Mouse (Mus musculus) embryonic fibroblast, embryonic 13.5 days (primary cell): ENCODE measurements around the gene Zswim7. TPM values are rescaled to one million over a fixed set of nuclear protein-coding genes. Genes with fewer than 3 reads are reported as not detected.
A peak's percentile ranks its signal among the peaks of the same experiment; 100 is the strongest.

Experiments
- H3K27ac ChIP-seq: 2 replicates; pipeline ENCODE4 v1.5.1; 2012; ENCODE audit warnings: low read length, control low read depth, inconsistent platforms; ENCODE audit not compliant: insufficient read depth
- H3K4me1 ChIP-seq: 2 replicates; pipeline ENCODE4 v1.6.1; 2011; ENCODE audit warnings: low read length; ENCODE audit not compliant: control insufficient read depth, insufficient read depth
- H3K4me3 ChIP-seq: 2 replicates; pipeline ENCODE4 v1.5.1; 2011; ENCODE audit warnings: mild to moderate bottlenecking, control low read depth, low read length; ENCODE audit not compliant: insufficient read depth
- CTCF ChIP-seq: IDR thresholded peaks from 2 replicates; pipeline ENCODE4 v1.5.1; 2011; ENCODE audit warnings: mild to moderate bottlenecking, control low read depth, low read length, moderate library complexity, borderline replicate concordance; ENCODE audit not compliant: insufficient read depth
- POLR2A ChIP-seq: IDR thresholded peaks from 2 replicates; pipeline ENCODE4 v1.6.1; 2011; ENCODE audit warnings: low read depth, mild to moderate bottlenecking, control low read depth, low read length, moderate library complexity
- polyA plus RNA-seq: library from polyadenylated mRNA; stranded (reverse); fragments of >200 nt; gene quantifications from 2 replicates; pipeline ENCODE4 v1.2.4, GENCODE M21; 2011; ENCODE audit warnings: low read depth; ENCODE audit not compliant: missing spikeins, insufficient read length

Gene Zswim7
- polyA plus RNA-seq = 14.5 and 16.6 TPM in 2 replicates

GRCm38 (mm10) chr11:62280675-62281600, at the start of gene Zswim7, which contains the start of gene Ttc19:
TSS of gene Zswim7 (minus strand) at chr11:62281375.
TSS of gene Ttc19 (plus strand) at chr11:62281473.
- Histone ChIP-seq H3K27ac (peak within 1 kb of the TSS; percentile 72), H3K4me1 (peaks cover 9% of the 10 kb centered on the region; the same call in 1 of the 2 replicates), H3K4me3 (peak within 1 kb of the TSS; percentile 87)
- TF ChIP-seq POLR2A = peak; percentile 92
- TF ChIP-seq CTCF = no peak

GRCm38 (mm10) chr11:62323659-62324058, 42.5 kb upstream of the Zswim7 start:
- no peak overlapping the region for H3K27ac ChIP-seq
- H3K4me3 ChIP-seq = no peak overlapping the region
- H3K4me1 ChIP-seq = no peaks in the 10 kb centered on the region
- TF ChIP-seq POLR2A (no peak), CTCF (no peak)

- Histone ChIP-seq H3K27ac (no peak overlapping the region), H3K4me3 (no peak overlapping the region), H3K4me1 (no peaks in the 10 kb centered on the region)
- TF ChIP-seq CTCF (no peak), POLR2A (no peak)
These were observed 38.9 kb upstream of the Zswim7 start for GRCm38 (mm10) chr11:62320097-62320496.

- H3K4me3 ChIP-seq = no peak overlapping the region
- no peaks in the 10 kb centered on the region for H3K4me1 ChIP-seq
- H3K27ac ChIP-seq = no peak overlapping the region
- TF ChIP-seq CTCF = no peak
- no peak for TF ChIP-seq POLR2A
These were observed 36.6 kb upstream of the Zswim7 start for GRCm38 (mm10) chr11:62317746-62318145.

DNA sequence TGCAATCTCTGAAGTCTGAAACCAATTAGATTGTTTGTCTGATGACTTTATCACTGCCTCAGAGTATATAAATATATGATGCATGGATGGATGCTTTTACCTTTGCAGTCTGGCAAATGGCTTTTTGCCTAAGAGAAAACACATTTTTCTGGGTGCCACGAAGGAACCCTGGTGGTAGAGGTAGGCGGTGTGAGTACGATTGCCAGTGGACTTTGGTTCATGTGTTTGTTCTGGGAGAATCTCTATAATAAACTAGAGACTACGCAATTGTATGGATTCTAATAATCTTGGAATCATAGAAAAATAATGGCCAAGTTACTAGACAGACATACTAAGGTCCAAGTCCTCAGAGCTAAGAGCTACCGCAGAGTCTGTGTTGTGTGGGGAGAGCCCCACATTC, 33.8 kb upstream of the Zswim7 start:
- no peaks in the 10 kb centered on the region for H3K4me1 ChIP-seq
- TF ChIP-seq POLR2A (no peak), CTCF (no peak)
- H3K27ac ChIP-seq = no peak overlapping the region
- H3K4me3 ChIP-seq = no peak overlapping the region

GRCm38 (mm10) chr11:62309296-62309695, 28.1 kb upstream of the Zswim7 start:
- TF ChIP-seq CTCF (no peak), POLR2A (no peak)
- Histone ChIP-seq H3K4me1 (peaks cover 8% of the 10 kb centered on the region; the same call in 1 of the 2 replicates), H3K4me3 (no peak overlapping the region), H3K27ac (peak overlapping the region; percentile 19; the same call in 1 of the 2 replicates)

GRCm38 (mm10) chr11:62305866-62306265, 24.7 kb upstream of the Zswim7 start:
- Histone ChIP-seq H3K4me1 (peaks cover 8% of the 10 kb centered on the region; the same call in 1 of the 2 replicates), H3K4me3 (no peak overlapping the region), H3K27ac (peak overlapping the region; percentile 61)
- TF ChIP-seq CTCF (no peak), POLR2A (no peak)

GRCm38 (mm10) chr11:62298883-62299282, 17.7 kb upstream of the Zswim7 start:
- H3K4me3 ChIP-seq = no peak overlapping the region
- H3K27ac ChIP-seq = no peak overlapping the region
- peaks cover 3% of the 10 kb centered on the region; the same call in 1 of the 2 replicates for H3K4me1 ChIP-seq
- TF ChIP-seq POLR2A (no peak), CTCF (no peak)

GRCm38 (mm10) chr11:62294121-62294520, 12.9 kb upstream of the Zswim7 start:
- Histone ChIP-seq H3K4me3 (no peak overlapping the region), H3K4me1 (peaks cover 5% of the 10 kb centered on the region; the same call in 1 of the 2 replicates), H3K27ac (peak overlapping the region; percentile 44)
- TF ChIP-seq CTCF = no peak
- TF ChIP-seq POLR2A = no peak

DNA sequence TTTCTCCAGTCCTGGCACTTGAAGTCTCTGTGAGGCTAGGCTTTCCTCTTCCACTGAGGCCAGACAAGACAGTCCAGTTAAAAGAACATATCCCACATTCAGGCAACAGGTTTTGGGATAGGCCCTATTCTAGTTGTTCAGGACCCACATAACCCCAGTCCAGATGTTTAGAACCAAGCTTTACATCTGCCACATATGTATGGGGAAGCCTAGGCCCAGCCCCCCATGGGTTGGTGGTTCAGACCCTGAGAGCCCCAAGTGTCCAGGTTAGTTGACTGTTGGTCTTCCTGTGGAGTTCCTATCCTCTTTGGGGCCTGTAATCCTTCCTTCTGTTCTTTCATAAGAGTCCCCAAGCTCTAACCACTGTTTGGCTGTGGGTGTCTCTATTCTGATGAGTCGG, 6.5 kb upstream of the Zswim7 start:
- TF ChIP-seq CTCF (no peak), POLR2A (no peak)
- Histone ChIP-seq H3K4me3 (no peak overlapping the region), H3K4me1 (peaks cover 6% of the 10 kb centered on the region; the same call in 1 of the 2 replicates), H3K27ac (no peak overlapping the region)
